Mouse (Mus musculus) CH12.LX (cell line): ENCODE measurements around the gene Fam71e1.

Source experiments
- MAFK ChIP-seq: IDR thresholded peaks from 2 replicates; pipeline ENCODE4 v1.6.1; 2011; ENCODE audit warnings: low read length, improper control_type of control experiment; ENCODE audit not compliant: insufficient replicate concordance
- RAD21 ChIP-seq: IDR thresholded peaks from 2 replicates; pipeline ENCODE4 v1.6.1; 2011; ENCODE audit warnings: low read depth, mild to moderate bottlenecking, low read length, improper control_type of control experiment, moderate library complexity
- ZC3H11A ChIP-seq: IDR thresholded peaks from 2 replicates; pipeline ENCODE4 v1.6.1; 2012; ENCODE audit warnings: low read depth, mild to moderate bottlenecking, inconsistent platforms, low read length, improper control_type of control experiment

DNA sequence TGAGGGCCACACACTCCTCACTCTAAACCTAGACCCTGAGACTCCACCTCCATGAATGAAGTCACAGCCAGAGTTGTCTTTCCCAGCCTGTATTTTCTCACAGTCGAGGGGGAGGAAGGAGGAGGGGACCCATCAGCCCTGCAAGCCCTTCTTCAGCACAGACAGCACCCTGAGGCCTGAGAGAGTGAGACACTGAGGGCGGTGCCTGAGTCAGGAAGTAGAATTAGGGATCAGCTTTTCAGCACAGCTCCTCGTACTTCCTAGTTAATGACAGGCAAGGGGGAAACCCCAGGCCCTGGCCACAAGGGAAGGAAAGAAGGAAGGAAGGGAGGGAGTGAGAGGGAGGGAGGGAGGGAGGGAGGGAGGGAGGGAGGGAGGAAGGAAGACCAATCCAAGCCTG is 43.1 kb upstream of the Fam71e1 start:
- no peak for TF ChIP-seq ZC3H11A
- no peak for TF ChIP-seq MAFK
- TF ChIP-seq RAD21 = no peak
